Mouse (Mus musculus): ENCODE data around the gene Prss48.
A peak's percentile ranks its signal among the peaks of the same experiment; 100 is the strongest.

The Prss48 gene

GRCm38 (mm10) chr3:86002423-86002822, at the start of gene Prss48:
Gene Prss48 (minus strand): TSS chr3:86002491.
- DNase-seq (ENCODE audit: low read depth, low spot score) = no peak

- DNase-seq (ENCODE audit: low read depth, low spot score) = no peak
These were observed 46.8 kb upstream of the Prss48 start for GRCm38 (mm10) chr3:86049041-86049440.

- DNase-seq (ENCODE audit: low read depth, low spot score) = no peak
These were observed 45.6 kb upstream of the Prss48 start for GRCm38 (mm10) chr3:86047686-86048408.

DNA sequence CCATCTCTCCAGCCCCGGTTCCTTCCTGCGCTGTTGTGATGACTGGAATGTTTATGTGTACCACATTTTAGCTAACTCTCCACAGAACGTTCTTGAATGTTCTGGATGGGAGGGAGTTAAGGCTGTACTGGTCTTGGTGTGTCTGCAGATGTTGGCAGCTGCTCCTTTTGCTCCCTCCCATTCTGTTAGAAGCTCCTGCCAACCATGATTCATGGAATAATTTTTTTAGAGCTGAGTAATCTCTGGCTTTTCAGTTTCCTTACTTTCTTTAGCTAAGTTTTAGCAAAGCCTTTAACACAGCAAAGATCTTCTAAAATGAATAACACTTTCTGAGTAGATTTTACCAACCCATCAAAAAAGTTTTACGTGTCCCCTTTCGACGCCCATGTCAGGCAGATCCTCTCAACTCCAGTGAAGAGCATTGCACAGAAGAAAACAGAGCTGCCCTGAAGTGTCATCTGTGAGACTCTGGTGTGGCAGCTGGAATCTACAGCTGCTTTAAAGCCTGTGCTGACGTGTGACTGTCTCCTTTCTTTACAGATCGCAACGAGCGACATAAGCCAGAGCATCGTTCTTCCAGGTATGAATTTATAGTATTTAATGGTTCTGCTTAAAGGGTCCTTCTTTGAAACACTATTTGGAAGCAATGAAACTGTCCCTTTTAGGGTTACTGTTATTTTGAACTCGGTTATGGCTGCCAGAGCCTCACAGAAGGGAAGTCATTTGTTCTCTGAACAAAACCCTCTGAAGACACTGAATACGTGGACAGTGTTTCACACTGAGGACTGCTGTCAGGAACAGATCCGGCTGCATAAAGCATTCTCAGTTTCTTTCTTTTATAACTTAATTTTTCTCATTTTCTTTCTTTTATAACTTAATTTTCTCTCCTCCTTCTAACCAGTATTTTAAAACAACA, 38.3 kb upstream of the Prss48 start:
- DNase-seq (ENCODE audit: low read depth, low spot score) = peak; percentile 76

- peak; percentile 83 for DNase-seq (ENCODE audit: low read depth, low spot score)
These were observed 36.4 kb upstream of the Prss48 start for GRCm38 (mm10) chr3:86038648-86039047.

GRCm38 (mm10) chr3:86037926-86038484, 35.7 kb upstream of the Prss48 start:
- DNase-seq (ENCODE audit: low read depth, low spot score) = peak; percentile 20

GRCm38 (mm10) chr3:86033455-86034090, 31.3 kb upstream of the Prss48 start:
- no peak for DNase-seq (ENCODE audit: low read depth, low spot score)

DNA sequence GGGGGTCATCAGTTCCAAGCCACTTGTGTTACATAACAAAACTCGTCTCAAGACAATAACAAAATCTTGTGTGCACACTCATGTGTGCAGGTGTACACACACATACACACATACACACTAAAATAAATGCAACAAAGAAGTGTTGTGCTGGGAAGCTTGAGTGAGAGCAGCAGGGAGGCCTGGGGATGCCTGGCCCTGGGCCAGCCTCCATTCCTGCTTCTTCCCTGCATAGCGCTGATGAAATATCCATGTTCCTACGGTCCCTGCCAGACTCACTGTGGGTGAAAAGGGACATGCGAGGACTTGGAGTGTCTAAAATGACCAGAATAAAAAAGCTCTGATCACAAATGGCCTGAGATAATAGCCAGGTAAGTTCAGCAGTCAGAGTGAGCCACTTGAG, 28.3 kb upstream of the Prss48 start:
- no peak for DNase-seq (ENCODE audit: low read depth, low spot score)

GRCm38 (mm10) chr3:86028658-86029375, 26.5 kb upstream of the Prss48 start:
- no peak for DNase-seq (ENCODE audit: low read depth, low spot score)

DNA sequence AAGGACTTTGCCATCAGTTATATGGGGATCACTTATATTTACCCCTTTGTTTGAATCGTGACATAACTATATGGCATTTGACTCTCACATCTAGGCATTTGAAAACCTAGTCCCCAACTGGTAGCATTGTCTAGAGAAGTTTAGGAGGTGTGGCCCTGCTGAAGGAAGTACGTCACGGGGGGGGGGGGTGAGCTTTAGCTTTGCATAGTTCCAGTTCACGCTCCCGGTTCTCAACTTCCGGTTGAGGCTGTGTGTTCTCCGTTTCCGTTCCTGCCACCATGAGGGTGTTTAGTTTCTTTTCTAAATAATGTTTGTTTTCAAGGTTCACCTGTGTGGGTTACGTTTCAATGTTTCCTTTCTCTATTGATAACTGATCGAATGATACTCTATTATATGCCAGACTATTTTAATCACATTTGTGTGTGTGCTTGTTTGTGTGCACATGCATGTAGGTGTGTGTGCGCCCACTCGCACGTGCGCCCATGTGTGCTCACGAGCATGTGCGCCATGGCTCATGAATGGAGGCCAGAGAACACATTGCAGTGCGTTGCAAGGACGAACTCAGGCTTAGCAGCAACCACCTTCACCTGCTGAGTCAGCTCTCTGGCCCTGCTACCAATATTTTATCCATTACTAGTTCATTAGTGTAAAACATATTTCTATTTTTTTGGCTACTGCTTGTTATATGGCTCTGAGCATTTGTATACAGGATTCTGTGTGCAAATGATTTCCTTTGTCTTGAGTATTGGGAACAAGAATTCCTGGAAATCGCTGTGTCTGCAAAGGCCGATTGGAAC, 23.2 kb upstream of the Prss48 start:
- no peak for DNase-seq (ENCODE audit: low read depth, low spot score)

GRCm38 (mm10) chr3:86024065-86024795, 21.9 kb upstream of the Prss48 start:
- no peak for DNase-seq (ENCODE audit: low read depth, low spot score)

DNA sequence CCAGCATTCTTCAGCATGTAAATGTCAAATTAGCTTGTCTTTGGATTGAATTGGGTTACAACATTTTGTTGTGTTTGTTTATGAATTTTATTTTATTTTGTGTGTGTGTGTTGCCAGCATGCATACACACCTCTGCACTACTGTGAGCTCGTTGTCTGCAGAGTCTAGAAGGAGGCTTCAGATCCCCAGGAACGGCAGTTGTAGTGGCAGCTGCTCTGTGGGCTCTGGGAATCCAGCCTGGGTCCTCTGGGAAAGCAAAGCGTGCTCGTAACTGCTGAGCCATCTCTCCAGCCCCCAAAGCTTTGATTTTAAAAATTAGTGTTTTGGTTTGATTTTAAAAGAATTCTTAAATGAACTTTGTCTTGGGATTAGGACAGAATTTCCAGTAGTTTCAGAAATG, 19.4 kb upstream of the Prss48 start:
- no peak for DNase-seq (ENCODE audit: low read depth, low spot score)

DNA sequence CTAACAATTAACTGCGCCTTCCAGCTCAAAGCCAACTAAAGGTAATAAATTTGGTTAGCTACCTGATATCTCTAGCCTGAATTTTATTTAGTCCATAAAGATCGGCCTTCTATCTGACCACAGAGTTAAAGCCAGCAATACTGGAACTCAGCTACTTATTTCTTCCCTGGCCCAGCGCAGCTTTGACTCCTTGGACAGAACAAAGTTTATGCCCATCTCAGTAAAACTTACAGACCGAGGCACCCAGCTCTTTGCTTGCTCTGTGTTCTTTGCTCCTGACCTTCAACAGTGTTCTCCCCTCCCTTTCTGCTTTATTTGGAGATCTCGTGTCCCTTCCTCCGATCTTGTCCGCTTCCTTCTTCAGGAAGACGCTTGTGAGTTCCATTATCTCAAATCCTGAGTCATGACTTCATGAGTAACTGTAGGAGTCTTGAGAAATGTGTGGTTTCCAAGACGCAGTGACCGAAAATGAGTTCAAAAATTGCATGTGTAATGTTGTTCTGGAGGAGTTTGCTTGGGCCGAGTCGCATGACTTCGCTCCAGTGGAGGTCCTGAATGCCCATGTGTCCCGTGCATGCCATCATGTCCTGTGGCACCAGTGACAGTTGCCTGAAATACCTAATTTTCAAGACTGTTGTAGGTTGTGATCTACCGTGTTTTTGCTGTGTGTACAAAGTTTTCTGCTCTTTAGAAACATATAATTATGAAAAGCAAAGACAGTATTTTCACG, 18.8 kb upstream of the Prss48 start:
- no peak for DNase-seq (ENCODE audit: low read depth, low spot score)

DNA sequence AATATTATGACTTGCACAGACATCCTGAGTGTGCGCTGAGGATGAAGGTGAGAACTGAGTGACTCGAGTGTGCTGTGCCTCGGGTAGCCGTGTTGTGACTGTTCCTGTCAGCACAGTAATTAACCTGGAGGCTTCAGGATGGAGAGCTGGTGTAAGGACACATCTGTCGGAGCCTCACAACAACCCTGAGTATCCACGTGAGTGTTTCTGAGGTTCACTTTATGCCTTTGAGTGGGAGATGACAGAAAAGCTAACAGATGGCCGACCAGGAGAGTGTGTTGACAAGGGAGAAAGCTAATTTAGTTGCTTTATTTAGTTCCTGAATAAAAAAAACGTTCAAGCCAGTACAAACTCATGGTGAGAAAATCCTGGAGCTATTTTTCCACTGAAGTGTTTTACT, 15.2 kb upstream of the Prss48 start:
- DNase-seq (ENCODE audit: low read depth, low spot score) = no peak

GRCm38 (mm10) chr3:86016965-86017364, 14.7 kb upstream of the Prss48 start:
- DNase-seq (ENCODE audit: low read depth, low spot score) = no peak

- DNase-seq (ENCODE audit: low read depth, low spot score) = no peak
These were observed 11.5 kb upstream of the Prss48 start for GRCm38 (mm10) chr3:86013837-86014236.

GRCm38 (mm10) chr3:86011833-86012232, 9.5 kb upstream of the Prss48 start:
- no peak for DNase-seq (ENCODE audit: low read depth, low spot score)

- DNase-seq (ENCODE audit: low read depth, low spot score) = no peak
These were observed 9.1 kb upstream of the Prss48 start for GRCm38 (mm10) chr3:86011373-86011772.

GRCm38 (mm10) chr3:86010618-86011017, 8.3 kb upstream of the Prss48 start:
- DNase-seq (ENCODE audit: low read depth, low spot score) = no peak

Measured in skeletal muscle tissue, adult 2 months (tissue).